Mouse (Mus musculus) mouse embryonic stem cell (cell line): ENCODE measurements around the gene Smarcd3.
"Not testable (repeated sequence)": the region's sequence is repeated elsewhere in the genome, so short reads cannot be mapped to it uniquely, and the experiment has no call there.

Source experiments
- in situ Hi-C, 2 experiments: fragments of 300-500 bp; cut with MboI; formaldehyde crosslinking; loops; 1 replicate in 1 of 2; 3 replicates in 1 of 2; pipeline ENCODE4 v1.14.3; 2019 to 2020; ENCODE audit warnings: low sequenced_read_pairs in 2 of 2, low pct_unique_long_range_greater_than_20kb in 1 of 2, mixed read lengths in 1 of 2; ENCODE audit not compliant: unreplicated experiment in 1 of 2

Smarcd3 gene

GRCm38 (mm10) chr5:24586547-24587199 is 37.5 kb downstream of the Smarcd3 start, which contains the start of gene Chpf2:
Gene Chpf2, plus strand, starts transcription at chr5:24586741.
- in situ Hi-C loops, result no loop called here

- in situ Hi-C loops, result no loop called here
Observed at GRCm38 (mm10) chr5:24586106-24586505, 38.1 kb downstream of the Smarcd3 start.

- in situ Hi-C loops, result no loop called here
Observed at GRCm38 (mm10) chr5:24578109-24578963, 45.9 kb downstream of the Smarcd3 start.

- in situ Hi-C loops, result no loop called here
Observed at GRCm38 (mm10) chr5:24577183-24577929, 46.9 kb downstream of the Smarcd3 start, which contains the start of gene Abcf2. Gene Abcf2, minus strand, starts transcription at chr5:24577467.

- in situ Hi-C loops, result no loop called here
Observed at GRCm38 (mm10) chr5:24576801-24577182, 47.4 kb downstream of the Smarcd3 start.

GRCm38 (mm10) chr5:24575948-24576347 is 48.3 kb downstream of the Smarcd3 start:
- in situ Hi-C loops, result no loop called here

- in situ Hi-C loops, result no loop called here
Observed at GRCm38 (mm10) chr5:24556709-24557108, 67.5 kb downstream of the Smarcd3 start, which contains the start of gene 4931409K22Rik. Gene 4931409K22Rik, minus strand, starts transcription at chr5:24556809.

- in situ Hi-C loops, result not testable (repeated sequence)
Observed at GRCm38 (mm10) chr5:24555335-24555734, 68.9 kb downstream of the Smarcd3 start.

GRCm38 (mm10) chr5:24553621-24554244 is 70.5 kb downstream of the Smarcd3 start:
- in situ Hi-C loops, result no loop called here

GRCm38 (mm10) chr5:24551317-24551688 is 72.9 kb downstream of the Smarcd3 start:
- in situ Hi-C loops, result no loop called here

- in situ Hi-C loops, result no loop called here
Observed at GRCm38 (mm10) chr5:24550598-24551316, 73.5 kb downstream of the Smarcd3 start.

- in situ Hi-C loops, result no loop called here
Observed at GRCm38 (mm10) chr5:24542643-24543042, 81.6 kb downstream of the Smarcd3 start.

- in situ Hi-C loops, result no loop called here
Observed at GRCm38 (mm10) chr5:24541144-24541569, 83.1 kb downstream of the Smarcd3 start.
